Mouse (Mus musculus) spleen, postnatal 14 days (tissue): ENCODE measurements around the gene Nsdhl.

Source experiments
- DNase-seq, 2 experiments: peaks; one replicate each; pipeline ENCODE4 v3.0.0; 2021 to 2022; ENCODE audit warnings: low spot score in 2 of 2

The Nsdhl gene

DNA sequence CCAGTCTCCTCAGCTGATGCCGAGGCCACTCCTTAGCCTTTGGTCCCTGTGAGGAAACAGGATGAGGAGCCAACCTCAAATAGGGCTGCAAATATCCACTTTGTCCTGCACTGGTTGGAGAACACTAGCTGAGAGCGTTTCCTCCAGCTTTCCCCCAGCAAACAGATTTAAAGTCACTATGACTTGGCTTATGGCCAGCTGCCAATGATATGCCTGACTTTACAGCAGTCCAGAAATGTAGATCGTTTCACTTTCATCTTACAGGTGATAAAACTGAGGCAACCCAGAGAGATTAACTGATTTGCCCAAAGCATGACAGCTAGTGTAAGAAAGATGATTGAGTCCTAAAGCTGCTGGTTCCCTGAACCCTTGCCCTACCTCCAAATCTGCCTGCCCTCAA, 77.2 kb downstream of the Nsdhl start:
- DNase-seq = no peak

DNA sequence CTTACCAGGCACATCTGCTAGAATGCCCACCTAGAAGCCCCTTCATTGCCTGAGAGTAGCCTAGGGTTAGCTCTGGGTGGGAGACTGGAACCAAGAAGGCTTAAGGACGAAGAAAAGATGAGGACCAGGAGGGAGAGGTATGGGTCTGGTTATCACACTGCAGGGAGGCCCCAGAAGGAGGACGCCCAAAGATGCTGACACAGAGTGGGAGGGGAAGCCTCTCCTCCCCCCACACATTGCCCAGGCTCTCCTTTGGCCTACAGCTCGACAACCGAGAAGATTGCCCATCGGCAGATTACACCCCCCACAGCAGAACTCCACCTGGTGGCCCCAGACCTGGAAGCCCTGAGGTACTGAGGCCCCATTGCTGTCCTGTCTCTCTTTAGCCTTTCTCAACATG, 84.8 kb downstream of the Nsdhl start:
- no peak for DNase-seq

DNA sequence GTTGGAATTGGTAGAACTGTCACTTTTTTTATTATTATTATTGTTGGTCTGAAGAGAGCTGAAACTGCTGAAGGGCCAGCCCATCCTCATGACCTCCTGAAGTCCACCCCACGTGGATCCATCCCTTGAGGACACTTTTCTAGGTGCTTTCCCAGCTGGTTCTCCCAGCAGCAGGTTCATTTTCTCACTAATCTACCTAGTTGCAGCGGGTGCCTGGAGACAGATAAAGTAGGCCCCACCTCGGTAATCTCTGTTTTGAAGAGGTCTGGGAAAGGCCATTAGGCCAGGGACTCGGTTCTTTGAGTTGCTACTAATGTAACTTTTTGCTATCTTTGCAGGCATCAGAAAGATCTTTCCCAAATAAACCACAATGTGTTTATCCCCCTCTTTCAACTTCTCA, 87.3 kb downstream of the Nsdhl start:
- no peak for DNase-seq

DNA sequence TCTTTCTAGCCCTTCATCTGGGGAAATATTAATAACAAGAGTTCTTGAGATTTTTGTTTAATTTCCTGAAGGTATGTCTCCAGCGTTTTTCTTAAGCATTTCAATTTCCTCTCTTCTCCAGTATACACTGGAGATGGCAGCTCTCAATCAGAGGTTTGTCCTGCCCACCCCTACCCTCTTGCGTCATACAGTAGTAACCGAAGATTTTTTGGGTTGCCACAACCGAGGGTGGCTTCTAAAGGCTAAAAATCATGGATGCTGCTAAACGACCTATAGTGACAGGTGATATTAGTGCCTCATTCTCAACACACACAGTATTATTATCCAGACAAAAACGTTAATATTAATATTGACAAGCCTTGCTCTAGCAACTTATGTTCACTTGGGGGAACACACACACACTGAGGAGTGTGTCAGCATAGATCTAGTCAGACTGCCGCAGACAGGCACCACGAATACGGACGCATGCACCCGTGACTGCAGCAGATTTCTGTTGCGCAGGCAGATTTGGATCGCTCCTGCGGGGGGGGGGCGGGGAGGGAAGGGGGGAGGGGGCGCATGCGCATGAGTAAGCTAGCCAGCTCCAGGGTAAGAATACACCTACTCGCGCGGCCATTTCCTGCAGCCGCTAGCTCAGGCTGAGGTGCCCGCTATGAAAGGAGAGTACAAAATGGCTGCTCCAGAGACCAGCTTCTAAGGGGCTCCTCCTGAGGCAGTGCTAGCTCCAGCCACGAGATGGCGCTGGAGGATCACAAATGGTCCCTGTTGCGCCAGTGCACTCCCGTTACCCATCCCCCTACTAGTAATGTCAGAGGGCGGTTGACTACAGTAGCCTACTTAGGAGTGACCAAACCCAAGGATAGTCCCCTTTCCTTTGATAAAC, 89.5 kb downstream of the Nsdhl start:
- DNase-seq = peak; percentile 74 to 84
